Mouse (Mus musculus): ENCODE data around the gene Cdcp1. TPM values are rescaled to one million over a fixed set of nuclear protein-coding genes. Genes with fewer than 3 reads are reported as not detected.

Cdcp1 gene
- polyA plus RNA-seq, 1 experiment from 2014 or later, result 0.14 TPM

GRCm38 (mm10) chr9:123227106-123227750 lies 11.4 kb upstream of the Cdcp1 start:
- Histone ChIP-seq H3K9ac (replicated peaks; ENCODE audit: low read depth, low read length) (no peak overlapping the region), H3K4me3 (replicated peaks; ENCODE audit: low read length) (no peak overlapping the region), H3K27me3 (replicated peaks; ENCODE audit: control insufficient read depth, insufficient read depth, low read length) (no peaks in the 10 kb centered on the region), H3K9me3 (ENCODE audit: control insufficient read depth, low read length) (no peaks in the 10 kb centered on the region), H3K27ac (ENCODE audit: low read length) (no peak overlapping the region), H3K4me2 (ENCODE audit: low read length) (no peak overlapping the region), H3K4me1 (replicated peaks; ENCODE audit: control insufficient read depth, insufficient read depth, low read length) (no peaks in the 10 kb centered on the region), H3K36me3 (ENCODE audit: control insufficient read depth, insufficient read depth) (no peaks in the 10 kb centered on the region)
- no peak for ATAC-seq
- 85% methylated on average over 3 of the region's 3 CpGs for WGBS

- H3K27ac ChIP-seq (ENCODE audit: low read length), result no peak overlapping the region
- no peak overlapping the region for H3K9ac ChIP-seq (replicated peaks; ENCODE audit: low read depth, low read length)
- no peaks in the 10 kb centered on the region for H3K36me3 ChIP-seq (ENCODE audit: control insufficient read depth, insufficient read depth)
- no peak overlapping the region for H3K4me3 ChIP-seq (replicated peaks; ENCODE audit: low read length)
- ATAC-seq, result no peak
- H3K27me3 ChIP-seq (replicated peaks; ENCODE audit: control insufficient read depth, insufficient read depth, low read length), result no peaks in the 10 kb centered on the region
- WGBS, result 91% methylated on average over 2 of the region's 2 CpGs
- no peak overlapping the region for H3K4me2 ChIP-seq (ENCODE audit: low read length)
- no peaks in the 10 kb centered on the region for H3K9me3 ChIP-seq (ENCODE audit: control insufficient read depth, low read length)
- H3K4me1 ChIP-seq (replicated peaks; ENCODE audit: control insufficient read depth, insufficient read depth, low read length), result no peaks in the 10 kb centered on the region
Measured at GRCm38 (mm10) chr9:123224863-123225431, 9.1 kb upstream of the Cdcp1 start.

- H3K4me1 ChIP-seq (replicated peaks; ENCODE audit: control insufficient read depth, insufficient read depth, low read length), result no peaks in the 10 kb centered on the region
- no peak overlapping the region for H3K4me3 ChIP-seq (replicated peaks; ENCODE audit: low read length)
- H3K4me2 ChIP-seq (ENCODE audit: low read length), result no peak overlapping the region
- H3K27ac ChIP-seq (ENCODE audit: low read length), result no peak overlapping the region
- WGBS, result 59% methylated on average over 5 of the region's 5 CpGs
- H3K27me3 ChIP-seq (replicated peaks; ENCODE audit: control insufficient read depth, insufficient read depth, low read length), result peaks cover 7% of the 10 kb centered on the region; the same call in 1 of the 2 replicates
- no peaks in the 10 kb centered on the region for H3K36me3 ChIP-seq (ENCODE audit: control insufficient read depth, insufficient read depth)
- no peaks in the 10 kb centered on the region for H3K9me3 ChIP-seq (ENCODE audit: control insufficient read depth, low read length)
- no peak for ATAC-seq
- H3K9ac ChIP-seq (replicated peaks; ENCODE audit: low read depth, low read length), result no peak overlapping the region
Measured at GRCm38 (mm10) chr9:123219826-123220225, 4.0 kb upstream of the Cdcp1 start.

GRCm38 (mm10) chr9:123213371-123213770 lies 2.5 kb downstream of the Cdcp1 start:
- Histone ChIP-seq H3K9ac (replicated peaks; ENCODE audit: low read depth, low read length) (no peak overlapping the region), H3K4me1 (replicated peaks; ENCODE audit: control insufficient read depth, insufficient read depth, low read length) (no peaks in the 10 kb centered on the region), H3K4me2 (ENCODE audit: low read length) (no peak overlapping the region), H3K27me3 (replicated peaks; ENCODE audit: control insufficient read depth, insufficient read depth, low read length) (peaks cover 7% of the 10 kb centered on the region), H3K36me3 (ENCODE audit: control insufficient read depth, insufficient read depth) (no peaks in the 10 kb centered on the region), H3K4me3 (replicated peaks; ENCODE audit: low read length) (no peak overlapping the region), H3K9me3 (ENCODE audit: control insufficient read depth, low read length) (no peaks in the 10 kb centered on the region), H3K27ac (ENCODE audit: low read length) (no peak overlapping the region)
- WGBS, result 84% methylated on average over 9 of the region's 9 CpGs
- no peak for ATAC-seq

GRCm38 (mm10) chr9:123207895-123208294 lies 7.9 kb downstream of the Cdcp1 start:
- H3K4me1 ChIP-seq (replicated peaks; ENCODE audit: control insufficient read depth, insufficient read depth, low read length), result no peaks in the 10 kb centered on the region
- no peak overlapping the region for H3K4me3 ChIP-seq (replicated peaks; ENCODE audit: low read length)
- H3K36me3 ChIP-seq (ENCODE audit: control insufficient read depth, insufficient read depth), result no peaks in the 10 kb centered on the region
- H3K4me2 ChIP-seq (ENCODE audit: low read length), result no peak overlapping the region
- no peaks in the 10 kb centered on the region for H3K9me3 ChIP-seq (ENCODE audit: control insufficient read depth, low read length)
- no peak overlapping the region for H3K27ac ChIP-seq (ENCODE audit: low read length)
- WGBS, result 96% methylated on average over 1 of the region's 1 CpGs
- H3K9ac ChIP-seq (replicated peaks; ENCODE audit: low read depth, low read length), result no peak overlapping the region
- ATAC-seq, result no peak
- H3K27me3 ChIP-seq (replicated peaks; ENCODE audit: control insufficient read depth, insufficient read depth, low read length), result no peaks in the 10 kb centered on the region

GRCm38 (mm10) chr9:123206948-123207347 lies 8.9 kb downstream of the Cdcp1 start:
- H3K27ac ChIP-seq (ENCODE audit: low read length), result no peak overlapping the region
- no peaks in the 10 kb centered on the region for H3K27me3 ChIP-seq (replicated peaks; ENCODE audit: control insufficient read depth, insufficient read depth, low read length)
- H3K36me3 ChIP-seq (ENCODE audit: control insufficient read depth, insufficient read depth), result no peaks in the 10 kb centered on the region
- ATAC-seq, result no peak
- H3K9ac ChIP-seq (replicated peaks; ENCODE audit: low read depth, low read length), result no peak overlapping the region
- no peak overlapping the region for H3K4me2 ChIP-seq (ENCODE audit: low read length)
- no peak overlapping the region for H3K4me3 ChIP-seq (replicated peaks; ENCODE audit: low read length)
- H3K4me1 ChIP-seq (replicated peaks; ENCODE audit: control insufficient read depth, insufficient read depth, low read length), result no peaks in the 10 kb centered on the region
- WGBS, result 92% methylated on average over 2 of the region's 2 CpGs
- H3K9me3 ChIP-seq (ENCODE audit: control insufficient read depth, low read length), result no peaks in the 10 kb centered on the region

- Histone ChIP-seq H3K27me3 (replicated peaks; ENCODE audit: control insufficient read depth, insufficient read depth, low read length) (no peaks in the 10 kb centered on the region), H3K4me3 (replicated peaks; ENCODE audit: low read length) (no peak overlapping the region), H3K9ac (replicated peaks; ENCODE audit: low read depth, low read length) (no peak overlapping the region), H3K4me2 (ENCODE audit: low read length) (no peak overlapping the region), H3K36me3 (ENCODE audit: control insufficient read depth, insufficient read depth) (no peaks in the 10 kb centered on the region), H3K9me3 (ENCODE audit: control insufficient read depth, low read length) (no peaks in the 10 kb centered on the region), H3K4me1 (replicated peaks; ENCODE audit: control insufficient read depth, insufficient read depth, low read length) (no peaks in the 10 kb centered on the region), H3K27ac (ENCODE audit: low read length) (no peak overlapping the region)
- ATAC-seq, result no peak
- 62% methylated on average over 2 of the region's 2 CpGs for WGBS
Measured at GRCm38 (mm10) chr9:123206526-123206925, 9.3 kb downstream of the Cdcp1 start.

- no peak for ATAC-seq
- no peaks in the 10 kb centered on the region for H3K27me3 ChIP-seq (replicated peaks; ENCODE audit: control insufficient read depth, insufficient read depth, low read length)
- WGBS, result 57% methylated on average over 3 of the region's 3 CpGs
- H3K9ac ChIP-seq (replicated peaks; ENCODE audit: low read depth, low read length), result no peak overlapping the region
- H3K36me3 ChIP-seq (ENCODE audit: control insufficient read depth, insufficient read depth), result no peaks in the 10 kb centered on the region
- H3K4me1 ChIP-seq (replicated peaks; ENCODE audit: control insufficient read depth, insufficient read depth, low read length), result no peaks in the 10 kb centered on the region
- no peak overlapping the region for H3K4me2 ChIP-seq (ENCODE audit: low read length)
- H3K4me3 ChIP-seq (replicated peaks; ENCODE audit: low read length), result no peak overlapping the region
- H3K27ac ChIP-seq (ENCODE audit: low read length), result no peak overlapping the region
- H3K9me3 ChIP-seq (ENCODE audit: control insufficient read depth, low read length), result no peaks in the 10 kb centered on the region
Measured at GRCm38 (mm10) chr9:123200116-123200515, 15.7 kb downstream of the Cdcp1 start.

- Histone ChIP-seq H3K4me3 (replicated peaks; ENCODE audit: low read length) (no peak overlapping the region), H3K9me3 (ENCODE audit: control insufficient read depth, low read length) (no peaks in the 10 kb centered on the region), H3K4me2 (ENCODE audit: low read length) (no peak overlapping the region), H3K9ac (replicated peaks; ENCODE audit: low read depth, low read length) (no peak overlapping the region), H3K36me3 (ENCODE audit: control insufficient read depth, insufficient read depth) (no peaks in the 10 kb centered on the region), H3K4me1 (replicated peaks; ENCODE audit: control insufficient read depth, insufficient read depth, low read length) (no peaks in the 10 kb centered on the region), H3K27me3 (replicated peaks; ENCODE audit: control insufficient read depth, insufficient read depth, low read length) (no peaks in the 10 kb centered on the region), H3K27ac (ENCODE audit: low read length) (no peak overlapping the region)
- 99% methylated on average over 2 of the region's 2 CpGs for WGBS
- ATAC-seq, result no peak
Measured at GRCm38 (mm10) chr9:123188271-123188670, 27.6 kb downstream of the Cdcp1 start.
